Mouse (Mus musculus): ENCODE data around the gene Spon2. TPM values are rescaled to one million over a fixed set of nuclear protein-coding genes. Genes with fewer than 3 reads are reported as not detected.

Gene Spon2
- 1 to 10 TPM in 1 of 2 experiments, under 1 TPM in 1; 0.55 to 1.1 TPM for total RNA-seq (2021)
- long read RNA-seq, experiment 1, partial matches to known transcripts, result 0 of 2 reads
- long read RNA-seq, experiment 1, other reads (novel, unspliced or antisense), result 0 of 2 reads
- long read RNA-seq, experiment 2, partial matches to known transcripts, result 0 of 4 reads
- long read RNA-seq, experiment 2, other reads (novel, unspliced or antisense), result 0 of 4 reads

DNA sequence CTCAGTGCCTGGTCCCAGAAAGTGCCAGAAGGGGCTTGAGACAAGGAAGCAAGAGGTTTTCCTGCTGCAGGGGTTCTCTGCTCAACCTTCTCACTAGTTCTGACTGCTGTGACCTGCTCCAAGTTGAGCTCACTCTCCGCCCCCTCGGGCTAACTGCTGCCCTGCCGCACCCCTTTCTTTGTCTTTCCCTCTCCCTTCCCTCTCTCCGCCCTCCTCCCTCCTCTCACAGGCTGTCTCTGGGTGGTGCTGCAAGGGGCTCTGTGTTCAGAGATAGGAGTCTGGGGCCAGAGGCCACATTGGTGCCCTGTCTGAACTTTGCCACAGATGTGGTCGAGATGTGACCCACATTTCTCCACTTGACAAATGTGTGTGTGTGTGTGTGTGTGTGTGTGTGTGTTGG is at the start of gene Spon2:
Spon2 (minus strand) TSS at position 375 of the 400 bp plus-strand sequence.
- DNase-seq (ENCODE audit: low spot score in 2 of 2), result no peak
- intact Hi-C loops (cut with DNase I), result no loop called here

DNA sequence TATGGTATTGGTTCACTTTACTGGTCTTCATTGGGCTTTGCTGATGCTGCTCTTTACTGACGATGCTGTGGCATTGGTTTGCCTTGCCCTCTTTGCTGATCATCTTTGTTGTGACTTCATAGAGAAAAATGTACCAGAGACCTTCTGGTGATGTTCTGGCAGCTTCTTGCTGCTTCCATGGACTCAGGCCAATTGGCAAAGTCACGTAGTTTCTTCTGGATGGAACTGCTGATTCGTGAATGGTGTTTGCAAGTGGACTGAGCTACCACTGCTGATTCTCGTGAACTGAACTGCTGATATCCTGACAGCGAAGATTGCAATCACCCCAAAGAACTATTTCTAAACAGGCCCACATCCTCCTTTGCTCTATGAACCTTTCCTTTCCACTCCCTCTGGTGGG is 36.2 kb upstream of the Spon2 start:
- intact Hi-C loops (cut with DNase I), result no loop called here
- no peak for DNase-seq (ENCODE audit: low spot score in 2 of 2)

DNA sequence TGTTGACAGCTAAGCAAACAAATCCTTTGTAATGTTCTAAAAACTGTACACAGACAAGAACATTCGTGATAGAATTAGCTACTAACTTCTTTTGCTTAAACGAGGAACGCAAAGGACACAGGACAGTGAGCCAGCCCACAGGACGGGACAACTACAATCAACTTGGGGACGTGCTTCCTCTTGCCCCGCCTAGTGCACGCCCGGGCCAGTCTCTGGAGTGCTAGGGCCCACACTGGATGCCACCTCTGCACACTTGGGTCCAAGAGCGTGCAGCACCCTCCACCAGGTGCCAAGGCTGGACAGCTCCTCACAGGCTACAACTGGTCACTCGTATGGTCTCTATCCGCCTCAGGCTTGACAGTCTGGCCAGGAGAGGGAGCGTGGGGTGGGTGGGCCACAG is 29.9 kb upstream of the Spon2 start:
- no peak for DNase-seq (ENCODE audit: low spot score in 2 of 2)
- intact Hi-C loops (cut with DNase I), result loop anchor here (5.0 kb wide), 1 partner anchor 46 kb away; no protein-coding TSS in a partner anchor

DNA sequence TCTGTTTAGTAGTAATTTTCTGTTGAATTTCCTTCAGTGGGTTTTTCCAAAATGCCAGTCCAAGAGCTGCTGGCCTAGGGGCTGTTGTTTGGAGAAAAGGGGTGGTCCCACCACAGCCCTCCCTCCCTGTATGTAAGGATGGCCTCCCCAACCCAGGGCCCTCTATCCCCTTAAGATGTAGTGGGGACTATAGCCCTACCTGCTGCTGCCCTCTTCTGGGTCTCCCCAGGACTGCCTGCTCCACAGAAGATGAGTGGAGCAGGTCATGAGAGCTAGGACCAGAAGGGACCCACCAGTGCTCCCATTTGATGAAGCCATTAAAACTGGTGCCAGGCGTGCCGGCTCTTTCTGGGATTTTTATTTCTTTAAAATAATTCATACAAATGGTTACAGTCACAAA is 29.1 kb upstream of the Spon2 start:
- intact Hi-C loops (cut with DNase I), result loop anchor here (5.0 kb wide), 1 partner anchor 45 kb away; no protein-coding TSS in a partner anchor
- DNase-seq (ENCODE audit: low spot score in 2 of 2), result no peak

DNA sequence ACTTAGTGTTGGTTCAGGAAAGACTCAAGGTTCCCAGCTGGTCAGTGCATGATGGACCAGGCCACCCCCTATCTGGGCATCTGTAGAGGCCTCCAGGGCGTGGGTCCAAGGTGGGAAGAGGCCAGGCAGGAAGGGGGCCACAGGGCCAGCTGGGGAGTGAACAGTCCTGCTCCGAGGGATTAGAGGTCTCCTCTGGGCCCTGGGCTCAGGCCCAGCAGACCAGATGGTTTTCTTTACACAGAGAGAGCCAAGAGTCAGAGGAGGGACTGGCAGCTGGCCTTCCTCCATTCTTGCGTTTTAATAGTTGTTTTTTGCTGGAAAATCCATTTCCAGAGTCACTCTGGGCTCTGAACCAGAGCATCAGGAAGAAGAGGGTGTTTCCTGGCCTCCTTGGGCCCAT is 27.4 kb upstream of the Spon2 start:
- intact Hi-C loops (cut with DNase I), result loop anchor here (5.0 kb wide), 1 partner anchor 43 kb away; no protein-coding TSS in a partner anchor
- peak; percentile 23 to 27 for DNase-seq (ENCODE audit: low spot score in 2 of 2)

DNA sequence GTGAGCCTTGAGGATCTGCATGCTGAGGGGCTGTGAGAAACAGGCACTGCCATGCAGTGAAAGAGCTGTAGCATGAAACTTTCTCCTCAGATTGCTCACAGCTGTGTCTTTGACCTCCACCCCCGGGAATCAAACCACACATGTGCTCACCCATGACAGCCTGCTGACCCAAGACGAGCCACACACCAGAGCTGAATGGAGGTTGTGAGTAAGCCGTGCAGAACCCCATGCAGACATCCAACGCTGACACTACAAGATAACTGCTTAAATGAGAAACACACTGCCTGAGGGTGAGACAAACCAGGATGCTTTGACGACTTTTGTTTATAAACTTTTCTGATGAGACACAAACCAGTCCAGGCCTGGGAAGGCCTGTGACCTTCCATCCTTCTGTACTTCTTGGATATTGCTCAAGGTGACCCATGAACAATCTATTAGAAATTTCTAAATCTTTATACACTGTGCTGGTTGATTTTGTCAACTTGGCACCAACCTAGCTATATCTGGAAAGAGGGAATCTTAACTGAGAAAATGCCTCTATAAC is 26.2 kb upstream of the Spon2 start:
- no peak for DNase-seq (ENCODE audit: low spot score in 2 of 2)
- intact Hi-C loops (cut with DNase I), result no loop called here

DNA sequence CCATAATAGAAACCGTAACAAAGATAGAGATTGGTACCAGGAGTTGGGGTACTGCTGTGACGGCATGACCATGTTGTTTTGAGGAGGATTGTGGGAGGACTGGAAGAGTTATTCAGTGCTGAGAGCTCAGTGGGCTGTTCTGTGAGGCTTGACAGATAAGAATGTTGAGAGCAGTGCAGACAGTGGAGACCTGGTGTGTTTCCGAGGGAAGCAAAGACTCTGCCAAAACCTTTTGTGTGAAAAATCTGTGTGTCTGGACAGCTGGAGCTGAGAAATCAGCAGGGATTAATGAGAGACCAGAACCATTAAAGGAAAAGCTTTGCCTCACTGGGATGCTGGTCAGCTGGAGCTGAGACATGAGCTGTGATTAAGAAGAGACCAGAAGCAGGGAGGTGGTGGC is 21.7 kb upstream of the Spon2 start:
- no peak for DNase-seq (ENCODE audit: low spot score in 2 of 2)
- intact Hi-C loops (cut with DNase I), result no loop called here

DNA sequence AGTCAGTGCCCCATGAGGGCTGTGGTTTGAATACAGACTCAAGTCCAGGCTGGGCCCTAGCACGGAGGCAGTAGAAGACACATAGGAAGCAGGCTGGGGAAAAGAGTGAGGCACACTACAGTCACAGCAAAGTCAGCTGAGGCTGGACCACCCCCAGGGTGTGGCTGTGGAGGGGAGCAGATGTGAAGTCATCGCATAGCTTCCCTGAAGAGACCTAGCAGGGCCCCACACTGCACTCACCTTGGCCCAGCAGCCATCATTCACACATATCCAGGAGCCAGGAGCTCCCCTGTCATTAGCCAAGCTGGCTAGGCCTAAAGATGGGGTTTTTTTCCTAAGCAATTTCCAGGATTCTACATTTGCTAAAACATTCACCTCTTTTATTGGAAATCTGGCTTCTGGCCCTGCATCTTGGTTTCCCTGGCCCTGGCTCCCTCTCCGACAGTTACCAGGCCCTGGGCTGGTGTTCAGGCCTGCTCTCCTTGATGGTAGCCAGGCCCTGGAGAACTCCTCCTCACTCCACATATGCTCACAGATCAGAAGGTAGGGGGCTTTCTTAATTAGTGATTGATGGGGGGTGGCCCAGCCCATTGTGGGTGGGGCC is 21.0 kb upstream of the Spon2 start:
- no peak for DNase-seq (ENCODE audit: low spot score in 2 of 2)
- intact Hi-C loops (cut with DNase I), result no loop called here

DNA sequence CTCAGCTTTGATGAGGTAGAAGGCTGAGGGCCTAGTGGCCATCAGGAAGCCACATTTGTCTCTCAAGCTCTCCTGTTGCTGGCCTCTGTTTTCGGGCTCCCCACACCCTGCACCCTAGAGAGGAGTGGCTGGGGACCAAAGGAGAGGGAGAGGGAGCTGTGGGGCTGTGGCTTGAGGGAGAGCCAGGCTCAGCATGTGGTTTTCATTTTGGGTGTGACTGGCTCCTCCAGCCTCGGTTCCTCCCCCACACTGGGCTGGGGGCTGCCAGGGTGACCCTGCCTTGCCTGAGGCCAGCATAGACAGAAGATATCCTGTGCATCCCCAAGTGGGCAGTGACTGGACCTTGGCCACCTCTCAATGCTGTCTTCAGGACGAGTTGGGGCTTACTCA is 20.0 kb upstream of the Spon2 start:
- intact Hi-C loops (cut with DNase I), result no loop called here
- no peak for DNase-seq (ENCODE audit: low spot score in 2 of 2)

DNA sequence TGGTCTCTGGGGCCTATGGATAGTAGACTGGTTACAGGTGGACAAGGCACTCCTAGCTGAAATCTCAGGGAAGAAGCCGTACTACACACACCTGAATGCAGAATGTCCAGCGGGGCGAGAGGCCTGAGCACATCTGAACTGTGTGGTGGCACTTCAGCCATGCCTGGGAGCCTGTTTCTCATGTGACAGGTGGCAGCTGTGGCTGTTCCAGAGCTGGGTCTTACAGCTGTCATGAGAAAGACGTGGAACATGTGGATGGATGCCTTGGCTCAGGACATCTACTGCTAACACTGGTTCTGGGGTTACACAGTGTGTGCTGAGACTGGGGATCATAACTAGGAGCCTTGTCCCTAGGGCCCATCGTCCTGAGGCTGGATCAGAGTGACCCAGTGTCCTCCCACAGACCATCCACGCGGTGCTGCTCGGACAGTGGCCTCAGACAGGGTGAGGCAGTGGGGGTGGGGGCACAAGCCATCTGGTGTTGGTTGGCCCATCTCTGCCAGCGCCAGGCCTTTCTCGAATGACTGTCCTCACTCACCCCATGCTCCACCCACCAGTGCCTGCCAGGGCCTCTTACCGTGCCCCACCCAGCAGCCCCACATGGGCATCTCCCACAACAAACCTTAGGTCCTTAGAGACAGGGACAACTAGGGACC is 19.5 kb upstream of the Spon2 start:
- intact Hi-C loops (cut with DNase I), result no loop called here
- no peak for DNase-seq (ENCODE audit: low spot score in 2 of 2)

DNA sequence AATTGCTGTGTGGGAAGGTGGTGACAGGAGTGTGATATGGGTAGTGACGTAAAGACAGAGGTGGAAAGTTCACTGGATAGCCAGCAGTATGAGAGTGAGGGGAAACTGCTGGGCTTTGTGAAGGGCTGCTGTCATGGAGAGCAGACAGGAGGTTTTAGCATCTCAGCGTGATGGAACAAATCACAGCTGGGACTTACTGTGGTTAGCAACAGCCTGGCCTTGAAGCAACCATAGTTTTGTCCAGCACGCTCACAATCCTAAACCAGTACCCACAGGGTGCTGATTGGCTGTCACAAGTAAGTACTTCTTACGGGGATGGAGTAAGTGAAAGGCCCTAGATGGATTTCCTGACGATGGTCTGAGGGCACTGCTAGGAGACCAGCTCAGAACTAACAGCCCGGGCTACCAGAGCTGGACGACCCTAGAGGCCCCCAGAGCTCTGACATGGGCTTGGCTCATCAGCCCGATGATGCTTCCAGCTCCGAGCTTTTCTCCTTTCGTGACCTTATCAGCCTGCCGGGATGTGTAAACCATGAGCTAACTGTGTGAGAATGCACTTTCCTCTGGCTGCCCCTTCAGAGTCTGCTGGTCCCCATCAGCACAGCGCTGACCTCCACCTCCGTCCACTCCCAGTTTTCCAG is 16.3 kb upstream of the Spon2 start:
- intact Hi-C loops (cut with DNase I), result no loop called here

DNA sequence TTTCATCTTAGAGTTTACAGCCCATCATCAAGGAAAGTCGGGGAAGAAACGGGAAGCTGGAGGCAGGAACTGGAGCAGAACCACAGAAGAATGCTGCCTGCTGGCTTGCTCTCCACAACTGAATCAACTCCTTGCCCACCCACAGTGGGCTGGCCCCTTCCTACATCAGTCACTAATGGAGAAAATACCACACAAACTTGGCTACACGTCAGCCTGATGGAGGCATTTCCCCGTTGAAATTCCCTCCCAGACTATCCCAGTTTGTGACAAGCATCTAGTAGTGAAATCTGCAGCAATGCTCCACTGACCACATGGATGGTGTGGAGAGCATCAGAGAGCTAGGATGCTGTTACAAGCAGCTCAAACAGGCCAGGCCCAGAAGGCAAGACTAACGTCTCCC is 14.5 kb upstream of the Spon2 start:
- no peak for DNase-seq (ENCODE audit: low spot score in 2 of 2)
- intact Hi-C loops (cut with DNase I), result no loop called here

More for the DNA sequence above, 16.3 kb upstream of the Spon2 start:
- no peak for DNase-seq (ENCODE audit: low spot score in 2 of 2)

DNA sequence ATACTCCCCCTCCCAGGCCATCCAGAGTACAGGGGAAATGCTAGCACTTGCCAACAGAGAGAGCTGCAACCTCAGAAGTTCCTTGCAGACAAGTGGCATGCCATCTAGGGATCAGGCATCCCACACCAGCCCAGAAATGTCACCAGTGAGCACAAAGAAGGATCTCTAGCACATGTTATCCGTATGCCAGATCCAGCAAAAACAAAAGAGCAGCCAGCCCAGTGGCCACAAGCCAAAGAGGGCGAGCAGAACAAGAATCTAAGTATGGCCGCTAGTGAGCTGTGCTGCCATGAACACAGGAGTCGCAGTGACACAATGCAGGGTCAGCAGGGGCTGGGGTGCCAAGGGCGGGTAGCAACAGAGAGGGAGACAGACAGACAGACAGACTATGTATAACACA is 12.0 kb upstream of the Spon2 start:
- DNase-seq (ENCODE audit: low spot score in 2 of 2), result peak in 1 of 2 experiments; percentile 34
- intact Hi-C loops (cut with DNase I), result no loop called here

DNA sequence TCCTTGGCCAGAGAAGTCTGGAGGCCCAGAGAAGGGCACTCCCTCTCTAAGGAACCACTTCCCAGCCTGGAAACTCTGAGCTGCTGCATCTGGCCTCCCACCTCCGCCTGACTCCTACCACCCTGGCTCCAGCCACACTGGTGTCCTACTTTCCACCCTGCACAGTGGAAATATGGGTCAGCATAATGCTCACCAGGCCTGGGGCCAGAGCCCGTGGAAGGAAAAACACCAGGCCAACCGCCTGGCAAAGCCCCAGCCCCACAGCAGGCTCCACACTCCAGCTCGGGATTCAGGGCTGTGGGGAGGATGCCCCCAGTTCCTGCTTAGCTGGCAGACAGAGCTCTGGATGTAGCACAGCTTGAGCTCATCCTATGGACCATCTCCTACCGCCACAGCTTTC is 10.2 kb upstream of the Spon2 start:
- intact Hi-C loops (cut with DNase I), result no loop called here
- peak; percentile 44 to 45 for DNase-seq (ENCODE audit: low spot score in 2 of 2)

DNA sequence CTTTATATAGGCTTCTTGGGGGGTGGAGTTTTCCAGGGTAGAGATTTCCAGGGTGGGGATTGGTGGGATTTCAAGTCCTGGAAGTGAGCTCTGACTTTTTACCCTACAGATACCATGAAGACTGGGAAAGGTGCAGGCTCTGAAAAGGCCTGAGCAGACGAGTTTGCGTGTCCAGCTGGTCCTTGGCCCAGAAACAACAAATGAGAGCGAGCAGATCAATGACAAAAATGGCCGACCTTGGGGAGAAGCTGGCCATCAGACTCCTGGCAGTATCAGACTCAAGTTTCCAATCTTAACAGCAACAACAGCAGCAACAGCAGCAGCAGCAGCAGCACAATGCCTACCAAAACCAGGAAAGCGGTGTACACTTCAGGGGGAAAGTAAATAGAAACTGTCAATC is 7.4 kb upstream of the Spon2 start:
- intact Hi-C loops (cut with DNase I), result no loop called here
- DNase-seq (ENCODE audit: low spot score in 2 of 2), result no peak

DNA sequence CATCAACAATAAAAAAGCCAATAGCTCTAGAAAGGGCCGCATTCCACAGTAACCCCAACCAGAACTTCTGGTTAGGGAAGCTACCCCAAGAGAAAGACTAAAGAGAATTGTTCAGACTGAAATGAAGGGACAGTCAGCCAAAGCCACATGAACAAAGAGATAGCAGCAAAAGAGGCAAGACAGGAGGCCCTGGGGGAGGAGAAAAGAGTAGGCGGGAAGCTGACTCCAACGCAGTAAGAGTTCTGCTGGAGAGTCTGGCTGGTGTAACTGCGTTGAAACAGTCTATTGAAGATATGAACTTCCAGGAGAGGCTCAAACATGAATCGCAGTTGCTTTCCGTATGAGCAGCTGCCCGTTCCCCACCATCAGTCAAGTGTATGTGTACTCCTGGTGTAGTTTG is 6.2 kb upstream of the Spon2 start:
- intact Hi-C loops (cut with DNase I), result no loop called here
- DNase-seq (ENCODE audit: low spot score in 2 of 2), result no peak

DNA sequence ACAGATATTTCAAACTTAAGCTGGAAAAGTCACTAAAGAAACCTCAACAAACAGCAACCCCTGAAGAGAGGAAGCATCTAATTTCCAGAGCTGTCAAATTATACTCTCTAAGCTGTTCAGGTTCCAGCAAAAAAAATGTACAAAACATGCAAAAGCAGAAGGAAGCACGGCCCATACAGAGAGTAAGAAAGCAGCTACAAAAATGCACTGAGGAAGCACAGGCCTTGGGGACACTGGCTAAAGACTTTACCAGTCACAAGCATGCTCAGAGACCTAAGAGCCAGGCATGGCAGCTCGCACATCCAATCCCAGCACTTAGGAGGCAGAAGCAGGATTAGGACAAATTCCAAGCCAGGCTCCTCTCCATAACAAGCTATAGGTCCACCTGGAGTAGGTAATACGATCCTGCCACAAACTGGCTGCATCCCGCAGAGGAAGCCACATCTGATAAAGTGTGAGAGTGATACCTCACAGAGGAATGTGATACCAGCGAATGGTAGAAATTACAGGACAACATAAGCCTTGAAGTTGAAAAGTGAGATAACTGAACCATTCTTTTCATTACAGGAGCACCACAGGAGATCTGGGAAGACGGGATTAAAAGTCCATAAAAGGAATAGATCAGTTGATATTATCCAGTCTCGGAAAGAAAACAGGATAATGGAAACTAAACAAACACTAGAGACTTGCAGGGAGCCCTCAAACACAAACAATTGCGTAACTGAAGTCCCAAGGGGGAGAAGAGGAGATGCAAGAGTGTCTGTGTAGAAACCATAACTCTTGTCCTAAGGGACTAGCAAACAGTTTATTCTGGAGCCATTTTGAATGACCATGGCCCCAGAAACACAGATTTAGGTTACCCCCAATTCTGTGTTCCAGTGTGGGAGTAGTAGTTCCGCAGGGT is 4.8 kb upstream of the Spon2 start:
- intact Hi-C loops (cut with DNase I), result no loop called here
- no peak for DNase-seq (ENCODE audit: low spot score in 2 of 2)

DNA sequence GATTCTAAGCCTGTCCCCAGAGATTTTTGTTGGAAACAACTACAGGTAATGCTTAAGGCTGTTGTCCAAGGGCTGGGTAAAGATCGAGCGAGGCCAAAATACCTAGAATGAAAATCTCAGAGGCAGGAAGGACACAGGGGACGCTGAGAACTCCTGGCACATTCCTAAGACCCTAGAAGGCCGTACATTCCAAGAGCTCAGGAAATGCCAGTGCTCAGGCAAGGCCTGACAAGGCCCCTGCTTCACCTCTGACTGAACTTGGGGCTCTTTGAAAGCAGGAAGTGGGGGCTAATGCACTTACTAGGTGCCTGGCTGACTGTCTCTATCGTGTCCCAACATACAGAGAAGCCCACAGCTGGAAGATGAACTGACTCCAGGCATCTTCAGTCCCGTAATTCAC is 4.1 kb upstream of the Spon2 start:
- DNase-seq (ENCODE audit: low spot score in 2 of 2), result no peak
- intact Hi-C loops (cut with DNase I), result no loop called here

DNA sequence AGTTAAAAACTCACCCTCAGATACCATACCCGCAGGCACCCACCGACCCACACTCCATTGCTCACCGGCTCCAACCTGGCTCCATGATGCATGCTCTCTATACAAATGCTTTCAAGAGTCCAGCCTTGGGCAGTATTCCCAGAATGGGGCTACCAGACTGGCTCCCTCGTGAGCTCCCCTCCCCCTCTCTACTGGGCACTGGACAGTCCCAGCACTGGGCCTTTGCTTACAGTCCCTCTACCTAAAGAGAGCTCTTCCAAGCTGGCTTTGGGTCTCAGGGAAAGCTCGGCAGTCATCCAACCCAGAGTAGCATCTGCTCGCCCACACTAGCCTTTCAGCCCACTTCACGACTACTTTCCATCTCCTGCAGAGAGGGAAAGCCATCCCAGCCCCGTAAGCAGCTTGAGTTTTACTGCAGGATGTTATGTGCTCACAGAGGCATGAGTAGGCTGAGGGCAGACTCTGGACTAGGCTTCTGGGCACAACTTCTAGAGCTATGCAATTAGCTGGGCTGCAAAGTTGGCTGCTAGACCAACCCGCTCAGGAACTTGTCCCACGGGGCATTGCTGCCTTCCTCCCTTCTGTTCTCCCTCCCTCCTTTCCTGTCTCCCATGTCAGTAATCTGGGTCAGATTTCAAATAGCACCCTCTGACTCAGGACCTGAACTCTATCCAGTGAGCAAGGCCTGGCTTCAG is 2.2 kb upstream of the Spon2 start:
- DNase-seq (ENCODE audit: low spot score in 2 of 2), result peak; percentile 72 to 78
- intact Hi-C loops (cut with DNase I), result no loop called here
